Mouse (Mus musculus): ENCODE data around the gene Tmem117. TPM values are rescaled to one million over a fixed set of nuclear protein-coding genes. Genes with fewer than 3 reads are reported as not detected.

Gene Tmem117
- total and polyA plus RNA-seq, 3 experiments, result 0.16 TPM; not detected in 2

DNA sequence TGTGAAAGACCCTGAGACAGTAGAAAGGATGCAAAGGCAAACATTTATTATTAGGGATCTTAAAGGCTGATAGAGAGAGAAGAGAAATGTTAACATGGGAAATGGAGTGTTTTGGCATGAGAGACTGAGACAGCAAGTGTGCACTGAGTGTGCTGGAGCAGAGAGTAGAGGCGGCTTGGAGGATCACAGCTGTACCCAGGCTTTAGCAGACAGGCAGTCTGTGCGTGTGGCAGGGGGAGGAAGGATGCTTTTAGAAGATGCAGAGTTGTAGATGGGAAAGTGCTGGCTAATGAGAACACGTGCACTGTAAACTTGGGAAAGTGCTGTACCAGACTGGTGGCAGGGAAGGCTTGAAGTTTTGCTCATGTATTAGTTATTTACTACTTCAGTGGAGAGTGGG is 301.7 kb downstream of the Tmem117 start:
- Histone ChIP-seq H3K36me3 (replicated peaks) (no peaks in the 10 kb centered on the region), H3K4me1 (ENCODE audit: insufficient read depth, low read depth, low read length) (no peaks in the 10 kb centered on the region), H3K9me3 (replicated peaks) (peaks cover 46% of the 10 kb centered on the region), H3K27me3 (ENCODE audit: insufficient read depth, low read length) (no peaks in the 10 kb centered on the region), H3K4me3 (ENCODE audit: low read depth, low read length) (no peak overlapping the region)
- ATAC-seq (ENCODE audit: extremely low read depth, insufficient number of reproducible peaks, low FRiP score, poor library complexity, severe bottlenecking) (no peak), DNase-seq (ENCODE audit: low spot score) (no peak)
- TF ChIP-seq GATA2 (IDR thresholded peaks at IDR 0.05; ENCODE audit: borderline replicate concordance, low read depth, low read length) (no peak), TAL1 (conservative IDR thresholded peaks at IDR 0.05; ENCODE audit: low read depth, low read length) (no peak), POLR2AphosphoS5 (IDR thresholded peaks at IDR 0.05; ENCODE audit: insufficient replicate concordance, low read depth, low read length) (no peak), CTCF (IDR thresholded peaks at IDR 0.05; ENCODE audit: low read depth, low read length) (no peak), GATA1 (IDR thresholded peaks at IDR 0.05; ENCODE audit: borderline replicate concordance, low read length) (no peak)

DNA sequence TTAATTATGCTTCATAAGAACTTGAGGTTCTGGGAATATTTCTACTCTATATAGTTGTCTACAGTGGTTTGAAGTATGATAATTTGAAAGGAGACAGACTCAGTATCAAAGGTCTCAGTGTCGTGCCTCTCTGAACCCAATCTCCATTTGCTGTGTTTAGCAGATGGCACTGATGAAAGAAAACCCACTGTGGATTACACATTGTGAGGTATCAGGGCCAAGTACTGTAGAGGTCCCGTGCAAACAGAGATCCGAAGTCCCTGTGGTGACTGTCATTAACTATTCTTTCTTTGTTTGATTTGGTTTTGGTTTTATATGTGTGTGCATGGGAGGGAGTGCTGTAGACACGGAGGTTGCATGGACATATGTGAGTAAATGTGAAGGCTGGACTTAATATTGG is 304.0 kb downstream of the Tmem117 start:
- ATAC-seq (ENCODE audit: extremely low read depth, insufficient number of reproducible peaks, low FRiP score, poor library complexity, severe bottlenecking), result no peak

DNA sequence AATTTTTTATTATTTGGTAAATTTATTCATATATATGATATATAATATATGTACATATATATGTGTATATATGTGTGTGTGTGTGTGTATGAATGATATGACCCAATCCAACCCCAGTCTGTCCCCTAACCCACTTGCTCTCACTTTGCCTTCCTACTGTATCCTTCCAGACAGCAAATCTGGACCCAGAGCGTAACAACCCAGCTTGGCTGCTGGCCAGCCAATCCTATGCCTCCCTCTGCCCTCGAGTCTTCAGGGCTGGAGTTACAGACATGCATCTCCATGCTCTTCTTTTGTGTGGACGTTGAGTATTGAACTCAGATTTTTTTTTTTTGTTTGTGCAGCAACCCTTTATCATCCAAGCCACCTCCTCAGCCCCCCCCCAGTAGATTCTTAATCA is 304.4 kb downstream of the Tmem117 start:
- Histone ChIP-seq H3K27me3 (ENCODE audit: insufficient read depth, low read length) (no peaks in the 10 kb centered on the region), H3K4me1 (ENCODE audit: insufficient read depth, low read depth, low read length) (no peaks in the 10 kb centered on the region), H3K9me3 (replicated peaks) (peaks cover 42% of the 10 kb centered on the region), H3K36me3 (replicated peaks) (no peaks in the 10 kb centered on the region), H3K4me3 (ENCODE audit: low read depth, low read length) (no peak overlapping the region)
- no peak for DNase-seq (ENCODE audit: low spot score)
- no peak for ATAC-seq (ENCODE audit: extremely low read depth, insufficient number of reproducible peaks, low FRiP score, poor library complexity, severe bottlenecking)
- no peak for TF ChIP-seq CTCF (IDR thresholded peaks at IDR 0.05; ENCODE audit: low read depth, low read length)
- no peak for TF ChIP-seq TAL1 (conservative IDR thresholded peaks at IDR 0.05; ENCODE audit: low read depth, low read length)
- no peak for TF ChIP-seq GATA1 (IDR thresholded peaks at IDR 0.05; ENCODE audit: borderline replicate concordance, low read length)
- TF ChIP-seq POLR2AphosphoS5 (IDR thresholded peaks at IDR 0.05; ENCODE audit: insufficient replicate concordance, low read depth, low read length), result no peak
- TF ChIP-seq GATA2 (IDR thresholded peaks at IDR 0.05; ENCODE audit: borderline replicate concordance, low read depth, low read length), result no peak

More for the DNA sequence above, 304.0 kb downstream of the Tmem117 start:
- peaks cover 42% of the 10 kb centered on the region for H3K9me3 ChIP-seq (replicated peaks)
- no peak for DNase-seq (ENCODE audit: low spot score)
- no peak for TF ChIP-seq CTCF (IDR thresholded peaks at IDR 0.05; ENCODE audit: low read depth, low read length)
- TF ChIP-seq GATA2 (IDR thresholded peaks at IDR 0.05; ENCODE audit: borderline replicate concordance, low read depth, low read length), result no peak
- TF ChIP-seq POLR2AphosphoS5 (IDR thresholded peaks at IDR 0.05; ENCODE audit: insufficient replicate concordance, low read depth, low read length), result no peak
- no peak for TF ChIP-seq TAL1 (conservative IDR thresholded peaks at IDR 0.05; ENCODE audit: low read depth, low read length)
- no peak for TF ChIP-seq GATA1 (IDR thresholded peaks at IDR 0.05; ENCODE audit: borderline replicate concordance, low read length)
- no peaks in the 10 kb centered on the region for H3K36me3 ChIP-seq (replicated peaks)
- H3K4me3 ChIP-seq (ENCODE audit: low read depth, low read length), result no peak overlapping the region
- H3K27me3 ChIP-seq (ENCODE audit: insufficient read depth, low read length), result no peaks in the 10 kb centered on the region
- no peaks in the 10 kb centered on the region for H3K4me1 ChIP-seq (ENCODE audit: insufficient read depth, low read depth, low read length)

DNA sequence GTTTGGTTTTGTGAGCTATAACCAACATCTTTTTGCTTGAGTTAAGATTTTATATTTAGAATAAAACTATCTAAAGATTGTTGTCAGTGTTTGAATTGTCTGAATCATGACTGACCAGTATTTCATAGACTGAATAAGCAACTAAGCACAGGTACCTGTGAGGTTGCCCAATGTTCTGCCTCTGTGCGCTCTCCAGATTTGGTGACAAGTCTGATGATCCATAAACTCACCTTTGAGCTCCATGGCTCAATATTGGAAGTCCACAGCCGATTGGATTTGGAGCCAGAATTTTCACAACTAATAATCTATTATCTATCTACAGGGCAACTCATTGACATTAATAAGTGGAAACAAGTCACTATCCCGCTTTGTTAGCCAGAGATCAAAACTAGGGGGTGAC is 312.9 kb downstream of the Tmem117 start:
- Histone ChIP-seq H3K27me3 (ENCODE audit: insufficient read depth, low read length) (no peaks in the 10 kb centered on the region), H3K36me3 (replicated peaks) (no peaks in the 10 kb centered on the region), H3K4me3 (ENCODE audit: low read depth, low read length) (no peak overlapping the region), H3K9me3 (replicated peaks) (peaks cover 25% of the 10 kb centered on the region), H3K4me1 (ENCODE audit: insufficient read depth, low read depth, low read length) (no peaks in the 10 kb centered on the region)
- no peak for ATAC-seq (ENCODE audit: extremely low read depth, insufficient number of reproducible peaks, low FRiP score, poor library complexity, severe bottlenecking)
- DNase-seq (ENCODE audit: low spot score), result no peak
- TF ChIP-seq POLR2AphosphoS5 (IDR thresholded peaks at IDR 0.05; ENCODE audit: insufficient replicate concordance, low read depth, low read length), result no peak
- no peak for TF ChIP-seq CTCF (IDR thresholded peaks at IDR 0.05; ENCODE audit: low read depth, low read length)
- TF ChIP-seq GATA2 (IDR thresholded peaks at IDR 0.05; ENCODE audit: borderline replicate concordance, low read depth, low read length), result no peak
- no peak for TF ChIP-seq GATA1 (IDR thresholded peaks at IDR 0.05; ENCODE audit: borderline replicate concordance, low read length)
- TF ChIP-seq TAL1 (conservative IDR thresholded peaks at IDR 0.05; ENCODE audit: low read depth, low read length), result no peak

DNA sequence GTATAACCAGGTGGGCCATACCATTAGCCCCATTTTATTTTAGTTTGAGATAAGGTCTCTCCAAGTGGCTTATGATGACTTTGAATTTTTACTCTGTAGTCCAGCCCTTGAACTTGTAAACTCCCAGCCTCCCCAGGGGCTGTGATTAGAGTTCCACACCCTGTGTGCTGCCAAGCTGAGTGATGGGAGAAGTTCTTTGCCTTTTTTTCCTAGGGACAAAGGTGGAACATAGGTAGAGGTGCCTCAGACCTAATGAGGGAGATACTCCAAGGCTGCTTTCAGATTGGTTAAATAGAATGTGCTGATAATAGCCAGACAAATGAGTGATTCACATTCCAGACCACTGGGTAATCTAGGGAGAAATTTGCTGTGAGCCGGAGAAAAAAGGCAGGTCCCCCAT is 313.4 kb downstream of the Tmem117 start:
- H3K27me3 ChIP-seq (ENCODE audit: insufficient read depth, low read length), result no peaks in the 10 kb centered on the region
- no peak for TF ChIP-seq POLR2AphosphoS5 (IDR thresholded peaks at IDR 0.05; ENCODE audit: insufficient replicate concordance, low read depth, low read length)
- no peak for TF ChIP-seq TAL1 (conservative IDR thresholded peaks at IDR 0.05; ENCODE audit: low read depth, low read length)
- no peak for TF ChIP-seq CTCF (IDR thresholded peaks at IDR 0.05; ENCODE audit: low read depth, low read length)
- no peak overlapping the region for H3K4me3 ChIP-seq (ENCODE audit: low read depth, low read length)
- ATAC-seq (ENCODE audit: extremely low read depth, insufficient number of reproducible peaks, low FRiP score, poor library complexity, severe bottlenecking) (no peak), DNase-seq (ENCODE audit: low spot score) (no peak)
- no peaks in the 10 kb centered on the region for H3K4me1 ChIP-seq (ENCODE audit: insufficient read depth, low read depth, low read length)
- H3K36me3 ChIP-seq (replicated peaks), result no peaks in the 10 kb centered on the region
- H3K9me3 ChIP-seq (replicated peaks), result peaks cover 22% of the 10 kb centered on the region

DNA sequence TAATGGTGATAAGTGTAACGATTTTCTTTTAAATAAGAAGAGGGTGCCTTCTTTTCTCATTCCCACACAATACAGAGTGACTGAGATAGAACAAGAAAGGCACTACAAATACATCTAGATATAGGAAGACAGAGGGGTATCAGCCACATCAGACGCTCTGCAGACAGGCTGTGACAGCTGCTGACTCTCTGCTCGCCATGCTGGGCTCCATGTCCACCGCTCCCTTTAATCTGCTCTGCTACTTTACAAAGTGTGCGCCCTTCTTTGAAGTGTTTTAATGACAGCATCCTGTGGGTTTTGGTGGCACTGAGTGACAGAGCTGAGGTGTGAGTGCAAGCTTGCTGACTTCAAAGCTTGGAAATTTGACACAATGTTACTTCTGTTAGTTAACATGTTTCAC is 314.9 kb downstream of the Tmem117 start:
- ATAC-seq (ENCODE audit: extremely low read depth, insufficient number of reproducible peaks, low FRiP score, poor library complexity, severe bottlenecking), result no peak
- H3K9me3 ChIP-seq (replicated peaks), result peaks cover 18% of the 10 kb centered on the region
- no peaks in the 10 kb centered on the region for H3K36me3 ChIP-seq (replicated peaks)
- DNase-seq (ENCODE audit: low spot score), result no peak
- no peaks in the 10 kb centered on the region for H3K27me3 ChIP-seq (ENCODE audit: insufficient read depth, low read length)
- H3K4me1 ChIP-seq (ENCODE audit: insufficient read depth, low read depth, low read length), result no peaks in the 10 kb centered on the region
- TF ChIP-seq POLR2AphosphoS5 (IDR thresholded peaks at IDR 0.05; ENCODE audit: insufficient replicate concordance, low read depth, low read length) (no peak), CTCF (IDR thresholded peaks at IDR 0.05; ENCODE audit: low read depth, low read length) (no peak), GATA2 (IDR thresholded peaks at IDR 0.05; ENCODE audit: borderline replicate concordance, low read depth, low read length) (no peak), GATA1 (IDR thresholded peaks at IDR 0.05; ENCODE audit: borderline replicate concordance, low read length) (no peak), TAL1 (conservative IDR thresholded peaks at IDR 0.05; ENCODE audit: low read depth, low read length) (no peak)
- no peak overlapping the region for H3K4me3 ChIP-seq (ENCODE audit: low read depth, low read length)
